Mouse (Mus musculus): ENCODE data around the gene Sgca. TPM values are rescaled to one million over a fixed set of nuclear protein-coding genes. Genes with fewer than 3 reads are reported as not detected.
"Not testable (repeated sequence)": the region's sequence is repeated elsewhere in the genome, so short reads cannot be mapped to it uniquely, and the experiment has no call there.

Sgca gene
- not detected in 2 replicates for polyA plus RNA-seq (2016; fragmentation: Nextera tagmentation; extraction: Ambion mirVana)

- H3K27me3 ChIP-seq: peaks cover 17% of the 10 kb centered on the region
- no peak within 1 kb of the TSS for H3K9ac ChIP-seq (replicated peaks)
- no peak within 1 kb of the TSS for H3K4me3 ChIP-seq
- no peaks in the 10 kb centered on the region for H3K9me3 ChIP-seq
- H3K4me1 ChIP-seq: peaks cover 11% of the 10 kb centered on the region; the same call in 1 of the 2 replicates
- no peak within 1 kb of the TSS for H3K27ac ChIP-seq (replicated peaks)
- ATAC-seq (ENCODE audit: low FRiP score, low read depth): no peak
- 73% methylated on average over 5 of the region's 5 CpGs for WGBS
- no peak within 1 kb of the TSS for H3K4me2 ChIP-seq (replicated peaks)
- no peaks in the 10 kb centered on the region for H3K36me3 ChIP-seq
These were observed at the start of gene Sgca for GRCm38 (mm10) chr11:94976199-94976598. Gene Sgca, minus strand, starts transcription at chr11:94976327.

GRCm38 (mm10) chr11:95025227-95026012, 49.3 kb upstream of the Sgca start:
- no peaks in the 10 kb centered on the region for H3K27me3 ChIP-seq
- peak; percentile 13; the same call in 1 of the 2 replicates for ATAC-seq (ENCODE audit: low FRiP score, low read depth)
- no peak overlapping the region for H3K9ac ChIP-seq (replicated peaks)
- H3K36me3 ChIP-seq: peaks cover 59% of the 10 kb centered on the region
- H3K9me3 ChIP-seq: no peaks in the 10 kb centered on the region
- no peak overlapping the region for H3K4me2 ChIP-seq (replicated peaks)
- H3K4me3 ChIP-seq: no peak overlapping the region
- H3K4me1 ChIP-seq: no peaks in the 10 kb centered on the region
- H3K27ac ChIP-seq (replicated peaks): peak overlapping the region; percentile 12; the same call in 1 of the 2 replicates
- 89% methylated on average over 11 of the region's 11 CpGs for WGBS

GRCm38 (mm10) chr11:95024439-95025184, 48.5 kb upstream of the Sgca start:
- H3K36me3 ChIP-seq: peaks cover 67% of the 10 kb centered on the region
- peak overlapping the region; percentile 12 for H3K27ac ChIP-seq (replicated peaks)
- no peaks in the 10 kb centered on the region for H3K9me3 ChIP-seq
- no peaks in the 10 kb centered on the region for H3K27me3 ChIP-seq
- ATAC-seq (ENCODE audit: low FRiP score, low read depth): no peak
- H3K4me2 ChIP-seq (replicated peaks): no peak overlapping the region
- H3K4me3 ChIP-seq: no peak overlapping the region
- WGBS: 66% methylated on average over 29 of the region's 29 CpGs
- H3K4me1 ChIP-seq: no peaks in the 10 kb centered on the region
- no peak overlapping the region for H3K9ac ChIP-seq (replicated peaks)

GRCm38 (mm10) chr11:95023481-95023880, 47.4 kb upstream of the Sgca start:
- H3K36me3 ChIP-seq: peaks cover 79% of the 10 kb centered on the region
- no peak overlapping the region for H3K4me3 ChIP-seq
- no peak overlapping the region for H3K4me2 ChIP-seq (replicated peaks)
- H3K27me3 ChIP-seq: no peaks in the 10 kb centered on the region
- H3K4me1 ChIP-seq: no peaks in the 10 kb centered on the region
- H3K9ac ChIP-seq (replicated peaks): no peak overlapping the region
- no peaks in the 10 kb centered on the region for H3K9me3 ChIP-seq
- ATAC-seq (ENCODE audit: low FRiP score, low read depth): no peak
- WGBS: 97% methylated on average over 9 of the region's 9 CpGs
- no peak overlapping the region for H3K27ac ChIP-seq (replicated peaks)

DNA sequence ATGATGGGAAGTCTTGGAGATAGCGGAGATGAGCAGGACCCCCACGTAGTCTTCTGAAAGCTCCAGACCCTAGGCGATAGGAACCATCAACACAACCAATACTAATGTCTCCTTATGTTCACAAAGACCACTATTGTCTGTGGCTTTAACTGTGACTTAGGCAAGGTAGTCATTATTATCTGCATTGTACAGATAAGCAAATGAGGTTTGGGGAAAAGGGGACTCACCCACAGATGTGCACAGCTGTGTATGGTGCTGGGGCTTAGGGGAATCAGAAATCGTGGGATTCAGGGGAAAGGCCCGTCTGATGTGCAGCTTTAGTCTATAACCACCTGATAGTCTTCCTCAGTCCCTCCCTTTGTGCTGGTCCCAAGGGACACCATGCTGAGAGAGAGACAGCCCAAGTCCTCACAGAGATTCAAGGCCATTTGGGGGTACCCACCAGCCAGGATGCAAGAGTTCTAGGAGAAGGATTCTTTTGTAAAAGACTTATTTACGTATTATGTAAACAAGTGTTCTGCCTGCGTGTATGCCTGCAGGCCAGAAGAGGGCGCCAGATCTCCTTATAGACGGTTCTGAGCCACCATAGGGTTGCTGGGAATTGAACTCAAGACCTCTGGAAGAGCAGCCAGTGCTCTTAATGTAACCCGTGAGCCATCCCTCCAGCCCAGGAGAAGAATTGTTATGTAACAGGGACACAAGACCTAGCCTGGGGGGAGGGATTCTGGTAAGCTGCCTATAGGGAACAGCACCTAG, 46.3 kb upstream of the Sgca start:
- Histone ChIP-seq H3K27me3 (no peaks in the 10 kb centered on the region), H3K27ac (replicated peaks) (no peak overlapping the region), H3K36me3 (peaks cover 85% of the 10 kb centered on the region), H3K4me1 (no peaks in the 10 kb centered on the region), H3K4me2 (replicated peaks) (no peak overlapping the region), H3K4me3 (no peak overlapping the region), H3K9ac (replicated peaks) (no peak overlapping the region), H3K9me3 (no peaks in the 10 kb centered on the region)
- 85% methylated on average over 10 of the region's 10 CpGs for WGBS
- ATAC-seq (ENCODE audit: low FRiP score, low read depth): no peak

DNA sequence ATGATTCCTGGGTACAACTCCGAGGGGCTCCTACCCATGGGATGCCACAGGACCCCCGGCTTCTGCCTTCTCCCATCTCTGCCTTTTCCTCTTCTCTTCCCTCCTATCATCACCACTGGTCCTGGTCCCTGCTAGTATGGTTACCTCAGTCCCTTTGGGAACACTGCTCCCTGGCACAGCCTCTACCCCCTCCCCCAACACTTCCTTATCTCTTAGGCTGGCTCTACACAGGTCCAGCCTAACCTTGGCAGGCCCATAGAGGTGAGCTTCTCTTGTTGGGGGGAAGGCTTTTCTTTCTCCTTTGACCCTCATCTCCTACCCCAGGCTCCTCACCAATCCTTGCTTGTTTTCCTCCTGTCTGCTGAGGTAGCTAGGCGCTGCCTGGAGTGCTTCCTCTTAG, 39.4 kb upstream of the Sgca start:
- WGBS: 78% methylated on average over 3 of the region's 3 CpGs
- H3K9ac ChIP-seq (replicated peaks): no peak overlapping the region
- H3K4me1 ChIP-seq: peaks cover 38% of the 10 kb centered on the region
- no peak overlapping the region for H3K4me2 ChIP-seq (replicated peaks)
- H3K4me3 ChIP-seq: no peak overlapping the region
- no peaks in the 10 kb centered on the region for H3K27me3 ChIP-seq
- no peaks in the 10 kb centered on the region for H3K9me3 ChIP-seq
- peaks cover 62% of the 10 kb centered on the region for H3K36me3 ChIP-seq
- H3K27ac ChIP-seq (replicated peaks): peak overlapping the region; percentile 4; the same call in 1 of the 2 replicates
- no peak for ATAC-seq (ENCODE audit: low FRiP score, low read depth)

DNA sequence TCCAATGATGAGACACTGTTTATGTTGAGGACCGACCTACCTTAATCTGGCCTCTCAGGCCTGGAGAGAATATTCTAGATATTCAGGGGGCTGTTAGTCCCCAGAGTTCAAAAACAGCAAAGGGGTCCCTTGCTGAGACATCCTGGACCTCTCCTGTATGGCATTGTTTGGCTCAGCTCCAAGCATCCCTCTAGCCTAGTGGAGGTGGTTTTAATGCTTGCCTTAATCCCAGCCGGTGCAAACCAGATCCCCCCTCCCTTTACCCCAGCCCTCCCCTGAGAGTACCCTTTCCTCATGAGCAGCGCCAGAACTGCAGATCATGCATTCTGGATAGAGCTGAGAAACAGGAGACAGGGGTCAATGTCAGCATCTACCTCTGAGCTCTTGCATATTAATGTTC, 36.4 kb upstream of the Sgca start:
- Histone ChIP-seq H3K4me1 (peaks cover 54% of the 10 kb centered on the region), H3K27me3 (no peaks in the 10 kb centered on the region), H3K4me3 (peak overlapping the region; percentile 85), H3K36me3 (peaks cover 36% of the 10 kb centered on the region), H3K9ac (replicated peaks) (peak overlapping the region; percentile 99; the same call in 1 of the 2 replicates), H3K9me3 (no peaks in the 10 kb centered on the region), H3K4me2 (replicated peaks) (peak overlapping the region; percentile 80), H3K27ac (replicated peaks) (peak overlapping the region; percentile 76)
- WGBS: 33% methylated on average over 3 of the region's 3 CpGs
- no peak for ATAC-seq (ENCODE audit: low FRiP score, low read depth)

DNA sequence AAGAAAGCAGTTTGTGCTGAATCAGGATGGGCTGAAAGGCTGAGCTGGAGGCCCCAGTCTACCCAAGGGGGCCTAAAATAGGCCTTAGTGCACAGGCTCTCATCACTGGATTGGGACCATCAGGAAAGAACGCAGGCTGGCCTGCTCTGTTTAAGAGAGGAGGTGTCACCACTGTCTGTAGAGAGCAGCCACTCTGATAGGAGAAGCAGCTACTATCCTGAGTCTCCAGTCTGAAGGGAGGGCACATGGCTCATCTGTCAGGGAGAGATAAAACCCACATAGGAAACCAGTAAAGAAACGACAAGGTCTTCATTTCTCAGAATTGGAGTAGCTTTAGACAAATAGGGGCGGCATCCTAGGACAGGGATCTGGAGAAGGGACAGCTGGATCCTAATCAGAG, 35.9 kb upstream of the Sgca start:
- no peaks in the 10 kb centered on the region for H3K9me3 ChIP-seq
- H3K4me1 ChIP-seq: peaks cover 58% of the 10 kb centered on the region
- H3K4me3 ChIP-seq: peak overlapping the region; percentile 85
- H3K27me3 ChIP-seq: no peaks in the 10 kb centered on the region
- peak overlapping the region; percentile 80 for H3K4me2 ChIP-seq (replicated peaks)
- peak overlapping the region; percentile 76 for H3K27ac ChIP-seq (replicated peaks)
- peaks cover 33% of the 10 kb centered on the region for H3K36me3 ChIP-seq
- 54% methylated on average over 3 of the region's 3 CpGs for WGBS
- ATAC-seq (ENCODE audit: low FRiP score, low read depth): no peak
- peak overlapping the region; percentile 99; the same call in 1 of the 2 replicates for H3K9ac ChIP-seq (replicated peaks)

- no peak for ATAC-seq (ENCODE audit: low FRiP score, low read depth)
- 46% methylated on average over 1 of the region's 1 CpGs for WGBS
- Histone ChIP-seq H3K27ac (replicated peaks) (peak overlapping the region; percentile 76), H3K4me3 (peak overlapping the region; percentile 85), H3K4me2 (replicated peaks) (peak overlapping the region; percentile 80), H3K36me3 (peaks cover 27% of the 10 kb centered on the region), H3K9ac (replicated peaks) (peak overlapping the region; percentile 99), H3K4me1 (peaks cover 62% of the 10 kb centered on the region), H3K27me3 (no peaks in the 10 kb centered on the region), H3K9me3 (no peaks in the 10 kb centered on the region)
These were observed 35.3 kb upstream of the Sgca start for GRCm38 (mm10) chr11:95011416-95011815.

DNA sequence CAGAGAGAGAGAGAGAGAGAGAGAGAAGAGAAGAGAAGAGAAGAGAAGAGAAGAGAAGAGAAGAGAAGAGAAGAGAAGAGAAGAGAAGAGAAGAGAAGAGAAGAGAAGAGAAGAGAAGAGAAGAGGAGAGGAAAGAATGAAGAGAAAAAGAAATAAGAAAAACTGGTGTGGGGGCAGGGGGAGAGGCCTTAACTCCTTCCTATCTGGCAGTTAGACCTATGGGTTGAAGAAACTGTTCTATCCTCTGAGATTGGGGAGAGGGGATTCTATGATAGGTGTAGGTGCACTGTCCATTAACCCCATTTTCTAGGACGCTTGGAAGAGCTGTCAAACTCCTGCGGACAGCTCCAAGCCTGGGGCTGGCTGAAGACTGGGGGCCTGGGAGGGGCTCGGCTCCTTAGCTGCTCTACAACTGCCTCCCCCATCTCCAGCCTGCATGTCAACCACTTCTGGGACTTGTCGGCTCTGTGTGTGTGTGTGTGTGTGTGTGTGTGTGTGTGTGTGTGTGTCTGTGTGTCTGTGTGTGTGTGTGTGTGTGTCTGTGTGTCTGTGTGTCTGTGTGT, 34.8 kb upstream of the Sgca start:
- H3K9me3 ChIP-seq; H3K27me3 ChIP-seq; ATAC-seq (ENCODE audit: low FRiP score, low read depth): not testable (repeated sequence)
- Histone ChIP-seq H3K27ac (replicated peaks) (peak overlapping the region; percentile 98), H3K4me1 (peaks cover 67% of the 10 kb centered on the region), H3K9ac (replicated peaks) (peak overlapping the region; percentile 99), H3K36me3 (peaks cover 22% of the 10 kb centered on the region), H3K4me2 (replicated peaks) (peak overlapping the region; percentile 80), H3K4me3 (peak overlapping the region; percentile 85)
- WGBS: 2% methylated on average over 4 of the region's 4 CpGs

DNA sequence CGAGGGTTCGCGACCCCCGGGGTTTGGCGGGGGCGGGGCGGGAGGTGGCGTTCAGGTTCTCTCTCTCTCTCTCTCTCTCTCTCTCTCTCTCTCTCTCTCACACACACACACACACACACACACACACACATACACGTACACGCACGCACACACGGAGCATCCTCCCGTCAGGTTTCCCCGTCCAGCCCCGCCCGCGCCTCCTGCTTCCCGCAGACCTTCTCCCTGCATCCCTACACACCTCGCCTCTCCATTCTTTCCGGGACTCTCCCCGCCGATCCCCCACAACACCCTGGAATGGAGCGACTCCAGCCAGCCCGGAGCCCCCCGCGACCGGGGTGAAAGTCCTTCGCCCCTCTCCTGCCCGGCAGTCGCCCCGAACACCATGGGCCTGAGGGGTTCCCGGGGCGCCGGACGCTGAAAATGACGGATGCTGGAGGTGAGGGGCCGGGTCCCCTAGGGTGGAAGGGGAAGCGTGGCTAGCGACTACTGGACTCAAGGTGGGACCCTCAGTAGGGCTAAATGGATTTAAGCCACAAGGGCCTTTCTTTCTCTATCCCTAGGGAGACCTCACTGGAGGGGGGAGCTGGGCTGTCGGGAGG, 34.1 kb upstream of the Sgca start:
- Histone ChIP-seq H3K36me3 (peaks cover 21% of the 10 kb centered on the region), H3K9me3 (no peaks in the 10 kb centered on the region), H3K27ac (replicated peaks) (peak overlapping the region; percentile 98), H3K9ac (replicated peaks) (peak overlapping the region; percentile 99), H3K27me3 (no peaks in the 10 kb centered on the region), H3K4me3 (peak overlapping the region; percentile 85), H3K4me2 (replicated peaks) (peak overlapping the region; percentile 80), H3K4me1 (peaks cover 63% of the 10 kb centered on the region)
- peak; percentile 47 for ATAC-seq (ENCODE audit: low FRiP score, low read depth)
- WGBS: under 1% methylated on average over 31 of the region's 40 CpGs

Measured in midbrain, embryonic 12.5 days (tissue).